Mouse (Mus musculus) cerebellum, adult 2 months (tissue): ENCODE results near the gene Trim62. TPM values are rescaled to one million over a fixed set of nuclear protein-coding genes. Genes with fewer than 3 reads are reported as not detected.
"Not testable (repeated sequence)": the region's sequence is repeated elsewhere in the genome, so short reads cannot be mapped to it uniquely, and the experiment has no call there.

ENCODE experiments used
- DNase-seq, 2 experiments: peaks; one replicate each; pipeline ENCODE4 v3.0.0; 2021
- H3K27ac ChIP-seq: fragments of 200-500 bp; 2 replicates; pipeline ENCODE4 v1.5.1; 2012; ENCODE audit warnings: low read length, control low read depth, inconsistent platforms; ENCODE audit not compliant: insufficient read depth
- H3K27me3 ChIP-seq: fragments of 200-500 bp; 2 replicates; pipeline ENCODE4 v1.6.1; 2012; ENCODE audit warnings: inconsistent platforms, mild to moderate bottlenecking, low read length, moderate library complexity; ENCODE audit not compliant: control insufficient read depth, insufficient read depth
- H3K4me1 ChIP-seq: fragments of 200-500 bp; 2 replicates; pipeline ENCODE4 v1.6.1; 2011; ENCODE audit warnings: low read length; ENCODE audit not compliant: control insufficient read depth, insufficient read depth
- H3K4me3 ChIP-seq: fragments of 200-500 bp; replicated peaks from 2 replicates; pipeline ENCODE3; 2011; ENCODE audit warnings: mild to moderate bottlenecking, low read depth, low read length, control low read depth; ENCODE audit not compliant: insufficient read depth
- CTCF ChIP-seq: fragments of 200-500 bp; IDR thresholded peaks from 2 replicates; pipeline ENCODE4 v1.5.1; 2011; ENCODE audit warnings: low read depth, mild to moderate bottlenecking, control low read depth, low read length, moderate library complexity, borderline replicate concordance; ENCODE audit not compliant: insufficient read depth
- POLR2A ChIP-seq: fragments of 200-500 bp; IDR thresholded peaks from 2 replicates; pipeline ENCODE4 v1.6.1; 2011; ENCODE audit warnings: low read length, control low read depth, borderline replicate concordance; ENCODE audit not compliant: insufficient read depth
- WGBS: fragments of 180-500 bp; shearing (Covaris S2); methylation state at CpG from one replicate; pipeline ENCODE4 v1.1.7; 2018; 5-methylcytosine and 5-hydroxymethylcytosine counted together
- polyA plus RNA-seq: library from polyadenylated mRNA; depleted of rRNA; stranded (reverse); fragments of >200 nt; gene quantifications from 2 replicates; pipeline ENCODE4 v1.2.3, GENCODE M21; 2012

Trim62 gene
- polyA plus RNA-seq, 1 experiment, result 107 TPM

DNA sequence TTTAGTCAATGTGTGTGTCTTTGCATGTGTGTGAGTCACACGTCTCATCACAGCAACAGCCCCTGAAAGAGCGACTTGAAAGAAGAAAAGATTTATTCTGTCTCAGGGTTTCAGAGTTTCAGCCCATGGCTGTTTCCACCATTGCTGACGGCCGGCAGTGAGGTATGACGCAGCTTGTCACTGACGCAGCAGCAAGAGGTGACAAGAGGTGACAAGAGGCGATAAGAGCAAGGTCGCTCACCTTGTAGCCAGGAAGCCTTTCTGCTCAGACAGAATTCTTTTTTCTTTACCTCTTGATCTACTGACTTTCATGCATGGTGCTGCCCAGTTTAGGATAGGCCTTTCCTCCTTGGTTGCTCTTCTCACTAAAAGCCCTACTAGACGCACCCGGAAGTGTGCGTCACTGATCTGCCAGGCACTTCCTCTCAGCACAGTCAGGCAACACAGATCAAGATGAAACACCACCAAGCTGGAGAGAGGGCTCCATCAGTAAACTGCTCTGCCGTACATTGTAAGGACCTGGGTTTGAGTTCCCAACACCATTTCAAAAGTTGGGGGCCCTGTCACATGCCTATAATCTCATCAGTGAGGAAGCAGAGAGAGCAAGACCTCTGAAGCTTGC lies 31.0 kb upstream of the Trim62 start:
- Histone ChIP-seq H3K4me3 (no peak overlapping the region), H3K27me3 (no peaks in the 10 kb centered on the region), H3K4me1 (no peaks in the 10 kb centered on the region), H3K27ac (no peak overlapping the region)
- TF ChIP-seq CTCF, result no peak
- TF ChIP-seq POLR2A, result no peak
- no peak for DNase-seq
- WGBS, result 96% methylated on average over 12 of the region's 12 CpGs

DNA sequence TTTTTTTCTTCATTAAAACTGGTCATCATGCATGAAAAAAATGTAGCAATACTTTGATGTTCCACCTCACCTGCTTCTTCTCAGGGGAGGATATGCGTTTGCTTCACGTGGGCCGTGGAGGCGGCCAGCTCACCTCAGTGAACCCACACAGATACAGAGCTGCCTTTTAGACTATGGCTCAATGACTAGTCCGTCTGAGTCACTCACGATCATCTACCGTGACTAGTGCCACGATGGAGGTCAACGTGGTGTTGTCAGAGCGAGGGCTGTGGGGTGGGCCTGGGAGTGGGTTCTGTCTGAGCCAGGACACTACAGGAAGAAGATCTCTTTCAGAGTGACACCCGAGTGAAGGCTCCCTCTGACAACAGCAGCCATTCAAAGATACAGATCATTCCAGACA lies 30.3 kb upstream of the Trim62 start:
- Histone ChIP-seq H3K4me1 (no peaks in the 10 kb centered on the region), H3K27ac (no peak overlapping the region), H3K27me3 (no peaks in the 10 kb centered on the region), H3K4me3 (no peak overlapping the region)
- no peak for DNase-seq
- 63% methylated on average over 11 of the region's 11 CpGs for WGBS
- no peak for TF ChIP-seq POLR2A
- no peak for TF ChIP-seq CTCF

DNA sequence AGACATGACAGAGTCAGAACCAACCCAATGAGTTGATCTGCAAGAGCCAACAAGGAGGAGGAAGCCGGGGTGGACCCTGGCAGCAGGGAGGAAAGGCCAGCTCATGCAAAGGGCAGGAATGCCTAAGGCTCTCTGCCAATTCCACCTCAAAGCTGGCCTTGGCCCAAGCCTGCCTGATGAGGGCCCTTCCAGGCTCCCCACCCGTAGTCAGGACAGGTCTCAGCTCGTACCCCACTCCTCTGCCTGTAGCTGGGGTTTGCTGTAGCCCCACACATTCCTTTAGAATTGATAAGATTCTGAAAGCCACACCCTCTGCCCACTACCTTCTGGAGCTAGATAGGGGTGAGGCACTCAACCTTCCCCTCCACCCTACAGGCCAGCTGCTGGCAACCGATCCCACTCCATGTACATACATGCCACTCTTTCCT lies 27.8 kb upstream of the Trim62 start:
- no peaks in the 10 kb centered on the region for H3K4me1 ChIP-seq
- TF ChIP-seq CTCF, result no peak
- TF ChIP-seq POLR2A, result no peak
- WGBS, result 35% methylated on average over 4 of the region's 4 CpGs
- H3K4me3 ChIP-seq, result no peak overlapping the region
- peak; percentile 29 to 41 for DNase-seq
- no peak overlapping the region for H3K27ac ChIP-seq
- no peaks in the 10 kb centered on the region for H3K27me3 ChIP-seq

DNA sequence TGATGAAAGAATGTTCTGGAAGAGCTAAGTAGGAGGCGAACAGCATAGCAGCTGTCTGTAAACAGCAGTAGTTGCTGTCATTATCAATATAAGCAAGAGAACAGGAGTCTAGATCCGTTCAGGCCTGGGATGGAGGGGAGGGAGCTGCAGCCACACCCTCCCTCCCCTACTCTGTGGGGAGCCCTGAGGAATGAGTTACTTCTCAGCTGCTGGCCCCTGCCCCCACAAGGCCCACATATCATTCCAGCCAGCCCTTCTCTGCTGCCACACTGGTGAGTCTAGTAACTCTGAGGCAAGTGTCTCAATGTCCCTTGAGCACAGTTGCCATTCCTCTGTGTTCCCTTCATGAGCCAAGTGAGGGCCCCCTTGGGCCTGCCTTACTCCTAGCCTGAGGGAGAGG lies 26.2 kb upstream of the Trim62 start:
- no peaks in the 10 kb centered on the region for H3K27me3 ChIP-seq
- no peak overlapping the region for H3K27ac ChIP-seq
- 77% methylated on average over 2 of the region's 2 CpGs for WGBS
- TF ChIP-seq CTCF (no peak), POLR2A (no peak)
- H3K4me1 ChIP-seq, result no peaks in the 10 kb centered on the region
- no peak for DNase-seq
- H3K4me3 ChIP-seq, result no peak overlapping the region

DNA sequence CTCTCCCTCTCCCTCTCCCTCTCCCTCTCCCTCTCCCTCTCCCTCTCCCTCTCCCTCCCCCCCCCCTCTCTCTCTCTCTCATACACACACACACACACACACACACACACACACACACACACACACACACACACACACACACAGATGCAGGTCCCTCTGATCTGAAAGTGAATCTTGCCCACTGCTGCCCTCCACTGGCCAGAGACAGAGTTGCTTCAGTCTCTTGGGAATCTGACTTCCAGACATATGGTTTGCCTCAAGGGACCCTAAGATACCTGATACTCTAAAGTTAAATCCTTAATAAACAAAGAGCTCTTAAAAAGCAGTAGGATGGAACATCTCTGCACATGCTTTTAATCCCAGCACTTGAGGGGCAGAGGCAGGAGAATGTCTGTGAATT lies 25.2 kb upstream of the Trim62 start:
- H3K4me1 ChIP-seq, H3K27me3 ChIP-seq, H3K4me3 ChIP-seq, H3K27ac ChIP-seq: not testable (repeated sequence)
- TF ChIP-seq CTCF, result peak; percentile 74
- peak; percentile 62 to 78 for DNase-seq

DNA sequence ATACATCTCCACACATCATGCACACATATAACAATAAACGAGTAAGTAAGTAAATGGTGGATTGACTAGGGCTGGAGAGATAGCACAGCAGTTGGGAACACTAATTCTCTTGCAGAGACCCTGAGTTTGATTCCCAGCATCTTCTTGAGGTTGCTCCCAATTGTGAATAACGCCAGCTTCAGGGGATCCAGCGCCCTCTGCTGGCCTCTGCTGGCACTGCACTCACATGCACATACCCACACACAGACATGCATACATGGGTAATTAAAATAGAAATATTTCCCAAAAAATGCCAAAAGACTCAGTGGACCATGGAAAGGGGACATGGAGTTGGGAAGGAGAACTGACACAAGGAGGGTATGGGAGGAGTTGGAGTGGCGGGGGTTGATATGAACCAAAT lies 24.5 kb upstream of the Trim62 start:
- no peak overlapping the region for H3K4me3 ChIP-seq
- no peaks in the 10 kb centered on the region for H3K27me3 ChIP-seq
- H3K27ac ChIP-seq, result no peak overlapping the region
- DNase-seq, result peak in 1 of 2 experiments; percentile 28
- 71% methylated on average over 4 of the region's 4 CpGs for WGBS
- H3K4me1 ChIP-seq, result no peaks in the 10 kb centered on the region
- TF ChIP-seq CTCF (peak; percentile 12; the same call in 1 of the 2 replicates), POLR2A (no peak)

DNA sequence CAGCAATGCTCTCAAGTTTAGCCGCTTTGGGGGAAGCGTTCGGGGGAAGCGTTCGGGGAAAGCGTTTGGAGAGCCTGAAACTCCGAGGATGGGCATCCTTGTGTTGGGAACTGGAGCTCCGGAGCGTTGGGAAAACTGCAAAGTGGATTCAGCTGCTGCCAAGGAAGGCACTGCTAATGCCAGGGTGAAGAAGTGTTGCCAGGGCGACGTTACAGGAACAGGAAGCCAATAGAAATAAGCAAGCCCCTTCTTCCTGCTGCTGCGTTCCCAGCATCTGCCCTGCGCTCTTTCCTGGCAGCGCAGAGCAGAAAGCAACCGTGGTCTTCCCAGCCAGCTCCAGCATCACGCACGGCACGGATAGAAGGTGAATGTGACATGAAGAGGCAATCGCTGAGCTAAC lies 10.4 kb upstream of the Trim62 start:
- TF ChIP-seq POLR2A (no peak), CTCF (no peak)
- Histone ChIP-seq H3K27ac (no peak overlapping the region), H3K4me1 (no peaks in the 10 kb centered on the region), H3K4me3 (peak overlapping the region; percentile 38), H3K27me3 (no peaks in the 10 kb centered on the region)
- peak; percentile 30 to 32 for DNase-seq
- WGBS, result 4% methylated on average over 19 of the region's 19 CpGs

DNA sequence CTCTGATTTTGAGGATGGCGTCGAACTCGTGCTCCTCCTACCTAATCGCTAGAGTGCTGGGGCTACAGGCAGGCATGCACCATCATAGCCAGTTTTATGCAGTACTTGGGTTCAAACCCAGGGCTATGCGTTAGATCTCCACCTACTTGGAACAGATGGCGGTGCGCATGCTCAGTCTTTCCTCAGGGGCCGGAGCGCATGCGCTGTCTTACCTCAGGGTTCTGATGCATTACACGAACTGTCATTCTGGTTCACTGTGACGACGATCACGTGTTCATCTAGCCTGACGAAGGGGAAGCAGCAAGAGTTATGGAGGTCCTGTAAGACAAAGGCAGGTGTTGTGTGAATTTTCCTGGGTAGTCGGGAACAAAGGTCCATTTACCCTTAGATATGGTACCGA lies 9.3 kb upstream of the Trim62 start:
- Histone ChIP-seq H3K27ac (no peak overlapping the region), H3K4me1 (no peaks in the 10 kb centered on the region), H3K4me3 (no peak overlapping the region), H3K27me3 (no peaks in the 10 kb centered on the region)
- no peak for DNase-seq
- WGBS, result 95% methylated on average over 17 of the region's 17 CpGs
- TF ChIP-seq CTCF (no peak), POLR2A (no peak)

DNA sequence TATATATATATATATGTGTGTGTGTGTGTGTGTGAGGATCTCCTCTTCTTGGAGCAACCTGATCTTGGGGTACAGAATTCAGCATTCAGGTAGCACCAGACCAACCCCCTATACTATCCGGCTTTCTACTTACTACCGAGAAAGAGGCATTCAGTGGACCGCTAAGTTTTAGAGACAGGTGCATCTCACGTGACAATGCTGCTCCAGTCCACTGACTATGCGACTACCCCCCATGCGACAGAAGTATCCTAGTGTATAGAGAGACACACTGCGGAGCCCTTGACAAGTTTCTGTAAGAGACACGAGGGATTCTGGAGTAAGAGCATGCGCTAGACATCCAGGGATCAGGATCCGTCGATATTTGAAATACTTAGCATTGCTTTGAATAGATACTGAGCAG lies 7.9 kb upstream of the Trim62 start:
- Histone ChIP-seq H3K4me1 (no peaks in the 10 kb centered on the region), H3K27me3 (no peaks in the 10 kb centered on the region), H3K27ac (no peak overlapping the region), H3K4me3 (no peak overlapping the region)
- DNase-seq, result no peak
- 94% methylated on average over 11 of the region's 11 CpGs for WGBS
- no peak for TF ChIP-seq CTCF
- no peak for TF ChIP-seq POLR2A
